Mouse (Mus musculus): ENCODE measurements around the gene Fgfr3. TPM values are rescaled to one million over a fixed set of nuclear protein-coding genes. Genes with fewer than 3 reads are reported as not detected.

Gene Fgfr3
- polyA plus RNA-seq, 1 experiment = 69.6 TPM

DNA sequence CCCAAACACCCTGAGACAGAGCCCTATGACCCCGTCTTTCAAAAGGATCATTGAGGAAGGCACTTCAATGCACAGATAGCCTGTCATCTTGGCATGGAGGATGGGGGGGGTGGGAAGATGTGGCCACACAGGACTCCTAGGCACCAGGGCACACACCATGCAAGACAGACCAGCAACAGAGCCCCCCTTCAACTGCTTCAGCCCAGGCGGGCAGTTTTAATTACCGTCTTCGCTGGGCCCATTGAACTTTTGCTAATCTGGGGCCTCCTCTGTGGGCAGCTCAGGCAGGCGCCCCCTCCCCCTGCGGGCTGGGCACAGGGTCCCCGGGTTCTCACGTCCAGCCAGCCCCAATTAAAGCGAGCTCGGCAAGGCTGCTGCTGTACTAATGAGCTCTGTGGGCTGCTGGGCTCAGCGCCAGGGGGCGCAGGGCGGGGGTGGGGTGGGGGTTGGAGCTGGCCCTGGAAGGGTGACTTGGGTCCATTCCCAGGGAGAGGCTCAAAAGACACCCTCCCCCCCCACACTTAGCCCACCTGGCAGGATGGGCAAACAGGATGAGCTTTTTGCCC lies 23.4 kb upstream of the Fgfr3 start:
- DNase-seq (ENCODE audit: low spot score) = no peak

- DNase-seq (ENCODE audit: low spot score) = no peak
Measured at GRCm38 (mm10) chr5:33698669-33699068, 22.8 kb upstream of the Fgfr3 start.

DNA sequence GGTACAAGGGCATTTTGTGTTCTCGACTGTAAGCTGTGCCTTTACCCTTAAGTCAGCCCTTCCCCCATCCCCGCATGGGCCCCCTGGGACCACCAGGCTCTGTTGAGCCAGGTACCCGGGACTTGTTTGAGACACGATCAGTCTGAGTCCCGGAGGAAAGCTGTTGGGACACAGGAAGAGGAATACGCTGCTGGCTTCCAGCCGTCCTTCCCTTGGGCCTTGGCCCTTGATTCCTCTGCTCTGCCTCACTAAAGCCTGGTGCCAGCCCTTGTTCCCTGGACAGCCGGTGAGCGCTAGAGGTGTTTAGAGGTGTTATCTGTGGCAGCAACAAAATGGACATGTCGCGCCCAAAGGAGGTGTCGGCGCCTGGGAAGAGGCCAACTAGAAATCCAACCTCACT lies 21.5 kb upstream of the Fgfr3 start:
- no peak for DNase-seq (ENCODE audit: low spot score)

- no peak for DNase-seq (ENCODE audit: low spot score)
Measured at GRCm38 (mm10) chr5:33701832-33702231, 19.6 kb upstream of the Fgfr3 start.

DNA sequence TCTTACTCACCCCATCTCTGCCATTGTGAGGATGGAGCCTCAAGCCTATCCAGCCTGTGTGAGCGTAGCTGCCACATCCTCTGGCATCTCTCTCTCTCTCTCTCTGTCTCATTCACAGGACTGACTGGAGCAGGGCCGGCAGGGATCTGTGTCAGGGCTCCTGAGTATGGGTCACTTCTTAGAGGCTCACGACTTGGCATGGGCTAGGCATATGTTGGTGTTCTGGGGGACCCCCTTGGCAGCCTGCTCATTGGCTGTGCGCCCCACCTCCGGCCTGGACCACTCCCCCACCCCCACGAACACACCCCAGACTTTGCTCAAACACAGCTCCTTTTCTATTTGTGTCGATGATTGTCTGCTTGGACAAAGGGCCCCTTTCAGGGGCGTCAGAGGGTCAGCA lies 17.5 kb upstream of the Fgfr3 start:
- DNase-seq (ENCODE audit: low spot score) = no peak

- no peak for DNase-seq (ENCODE audit: low spot score)
Measured at GRCm38 (mm10) chr5:33704945-33705611, 16.4 kb upstream of the Fgfr3 start.

- no peak for DNase-seq (ENCODE audit: low spot score)
Measured at GRCm38 (mm10) chr5:33705612-33706349, 15.7 kb upstream of the Fgfr3 start.

DNA sequence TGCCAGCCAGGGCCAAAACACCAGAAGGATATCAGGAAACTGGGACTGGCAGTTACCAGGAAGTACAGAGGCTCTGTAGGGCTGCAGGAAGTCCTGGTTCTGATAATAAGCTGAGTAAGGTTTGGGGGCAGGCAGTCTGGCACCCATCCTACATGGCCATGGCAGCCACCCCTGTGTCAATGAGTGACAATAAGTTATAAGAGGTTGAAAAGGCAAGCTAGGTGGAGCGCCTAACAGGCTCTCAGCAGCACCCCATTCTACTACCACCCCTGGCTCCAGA lies 15.2 kb upstream of the Fgfr3 start:
- DNase-seq (ENCODE audit: low spot score) = no peak

- DNase-seq (ENCODE audit: low spot score) = no peak
Measured at GRCm38 (mm10) chr5:33707163-33707562, 14.3 kb upstream of the Fgfr3 start.

GRCm38 (mm10) chr5:33709037-33709436 lies 12.4 kb upstream of the Fgfr3 start:
- no peak for DNase-seq (ENCODE audit: low spot score)

- no peak for DNase-seq (ENCODE audit: low spot score)
Measured at GRCm38 (mm10) chr5:33712550-33712949, 8.9 kb upstream of the Fgfr3 start.

GRCm38 (mm10) chr5:33715182-33715581 lies 6.3 kb upstream of the Fgfr3 start:
- no peak for DNase-seq (ENCODE audit: low spot score)

DNA sequence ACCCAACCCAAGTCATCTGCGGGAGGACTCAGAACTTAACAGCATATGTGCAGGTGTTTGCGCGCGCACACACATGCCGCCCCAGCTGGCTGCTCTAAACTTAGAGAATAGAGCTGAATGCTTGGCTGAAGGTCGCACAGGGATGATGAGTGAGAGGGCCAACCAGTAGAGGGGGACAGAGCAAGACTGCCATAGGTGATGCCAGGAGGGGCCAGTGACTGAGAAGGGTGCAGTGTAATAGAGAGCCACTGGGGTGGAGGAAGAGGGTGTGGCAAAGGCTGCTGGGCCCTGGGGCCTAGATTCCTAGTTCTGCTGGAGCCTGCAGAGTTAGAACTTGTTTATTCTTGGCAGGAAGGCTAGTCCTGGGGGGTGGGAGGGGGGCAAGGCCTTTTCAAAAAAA lies 5.0 kb upstream of the Fgfr3 start:
- DNase-seq (ENCODE audit: low spot score) = no peak

GRCm38 (mm10) chr5:33718460-33718859 lies 3.0 kb upstream of the Fgfr3 start:
- no peak for DNase-seq (ENCODE audit: low spot score)

- no peak for DNase-seq (ENCODE audit: low spot score)
Measured at GRCm38 (mm10) chr5:33720852-33721490, 503 bp upstream of the Fgfr3 start.

DNA sequence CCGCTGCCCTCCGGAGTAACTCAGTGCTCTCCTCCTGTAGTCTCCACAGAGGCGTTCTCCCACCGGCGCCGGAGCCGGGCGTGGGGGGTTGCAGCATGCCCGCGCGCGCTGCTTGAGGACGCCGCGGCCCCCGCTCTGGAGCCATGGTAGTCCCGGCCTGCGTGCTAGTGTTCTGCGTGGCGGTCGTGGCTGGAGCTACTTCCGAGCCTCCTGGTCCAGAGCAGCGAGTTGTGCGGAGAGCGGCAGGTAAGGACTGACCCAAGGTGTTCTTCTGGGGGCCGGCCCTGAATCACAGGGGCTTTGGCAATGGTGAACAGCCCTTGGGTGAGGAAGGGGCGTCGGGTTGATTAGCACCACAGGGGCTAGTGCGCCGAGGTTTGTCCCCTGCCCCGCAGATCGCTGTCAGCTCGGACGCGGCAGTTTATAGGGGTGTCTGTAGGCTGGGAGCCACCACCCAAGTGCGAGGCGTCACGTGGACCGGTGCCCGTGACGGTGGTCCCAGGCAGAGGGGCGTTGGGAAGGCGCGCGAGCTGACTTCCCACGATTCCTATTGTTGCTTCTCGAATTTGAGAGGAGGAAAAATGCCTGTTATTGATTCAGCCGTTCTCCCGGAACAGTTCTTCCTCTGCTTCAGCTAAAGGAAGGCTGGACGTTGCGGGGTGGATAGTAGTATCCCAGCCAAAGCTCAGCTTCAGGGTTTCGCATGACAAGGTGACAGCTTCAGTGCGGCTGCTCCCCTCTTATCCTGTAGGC lies 968 bp downstream of the Fgfr3 start:
- DNase-seq (ENCODE audit: low spot score) = no peak

DNA sequence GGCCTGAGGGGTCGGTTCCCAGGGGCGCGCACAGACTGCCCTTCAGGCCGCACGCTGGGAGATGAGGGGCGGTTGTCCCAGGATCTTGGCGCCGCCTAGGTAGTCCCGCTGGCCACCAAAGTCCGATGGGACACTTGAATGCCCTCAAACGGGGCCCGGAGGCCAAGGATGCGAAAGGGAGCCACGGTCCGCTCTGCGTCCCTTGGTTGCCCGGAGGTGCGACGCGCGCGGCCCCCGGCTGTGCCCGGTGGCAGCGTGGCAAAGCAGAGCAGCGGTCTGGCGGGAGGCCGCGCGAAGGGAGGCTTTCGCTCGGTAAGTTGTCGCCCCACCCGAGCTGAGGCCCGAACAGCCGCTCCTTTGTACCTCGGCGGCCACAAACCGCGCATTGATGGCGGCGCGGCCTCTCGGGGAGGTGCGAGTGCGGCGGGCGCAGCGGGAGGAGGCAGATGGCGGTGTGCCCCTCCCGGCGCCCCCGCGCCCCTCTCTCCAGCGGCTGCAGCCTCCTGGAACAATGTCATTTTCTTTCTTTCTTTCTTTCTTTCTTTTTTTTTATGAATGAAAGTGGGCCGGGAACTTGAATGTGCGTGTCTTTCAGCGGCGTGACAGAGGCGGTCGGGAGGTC lies 1.7 kb downstream of the Fgfr3 start:
- DNase-seq (ENCODE audit: low spot score) = no peak

DNA sequence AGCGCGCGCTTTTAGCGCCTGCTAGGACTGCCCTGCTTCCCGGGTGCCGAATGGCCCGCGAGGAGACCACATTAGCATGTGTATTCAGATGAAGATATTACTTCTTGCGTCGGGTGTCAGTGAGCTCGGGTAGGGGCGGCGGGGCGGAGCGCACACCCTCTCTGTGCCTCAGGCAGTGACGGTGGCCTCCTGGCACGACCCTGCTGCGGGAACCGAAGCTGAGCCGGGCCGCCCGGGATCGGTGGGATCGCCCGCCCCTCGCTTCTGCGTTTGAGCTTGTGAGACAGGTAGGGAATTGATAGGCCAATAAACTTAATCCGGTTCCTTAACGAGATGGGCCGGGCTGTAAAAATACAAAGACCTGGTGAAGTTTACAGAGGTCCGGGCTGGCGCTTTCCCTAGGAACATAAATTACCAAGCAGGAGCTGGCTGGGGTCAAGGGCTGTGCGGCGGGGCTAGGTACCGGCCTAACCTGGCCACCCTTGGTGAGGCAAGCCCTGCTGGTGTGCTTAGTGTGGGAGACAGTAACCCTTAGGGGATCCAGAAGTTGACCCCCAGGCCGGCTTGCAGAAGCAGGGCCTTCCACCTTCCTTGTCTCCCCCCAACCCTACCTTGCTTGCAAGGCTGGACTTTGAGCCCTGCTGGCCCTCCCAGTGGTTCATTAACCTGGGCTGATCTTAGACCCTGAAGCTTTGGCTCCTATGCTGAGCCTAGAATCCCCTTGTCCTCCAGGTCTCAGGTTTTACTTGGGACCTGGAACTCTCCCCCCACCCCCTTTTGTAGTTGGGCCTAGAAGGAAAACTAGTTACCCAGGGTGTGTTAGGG lies 2.4 kb downstream of the Fgfr3 start:
- no peak for DNase-seq (ENCODE audit: low spot score)

- DNase-seq (ENCODE audit: low spot score) = no peak
Measured at GRCm38 (mm10) chr5:33726081-33726647, 4.7 kb downstream of the Fgfr3 start.

GRCm38 (mm10) chr5:33726891-33727290 lies 5.4 kb downstream of the Fgfr3 start:
- DNase-seq (ENCODE audit: low spot score) = no peak

GRCm38 (mm10) chr5:33728841-33729240 lies 7.4 kb downstream of the Fgfr3 start:
- no peak for DNase-seq (ENCODE audit: low spot score)
